Mouse (Mus musculus) embryonic stem cell, embryonic (primary cell): ENCODE data around the gene Sash1.

ENCODE experiments used
- CTCF ChIA-PET, 4 experiments: fragments of 300-600 bp in 2 of 4; fragments of 350-600 bp in 2 of 4; sonication (Branson Sonifier 250); formaldehyde crosslinking; loops; one replicate each; lab custom pipeline; 2022; ENCODE audit warnings: inconsistent platforms in 2 of 4; lab: Charles Lee
- POLR2A ChIA-PET, 4 experiments: fragments of 300-600 bp in 2 of 4; fragments of 350-600 bp in 2 of 4; sonication (Branson Sonifier 250); formaldehyde crosslinking; loops; one replicate each; lab custom pipeline; 2022; ENCODE audit warnings: antibody characterized with exemption in 4 of 4, inconsistent platforms in 1 of 4; lab: Charles Lee

The Sash1 gene

GRCm38 (mm10) chr10:8795336-8795735, 90.5 kb downstream of the Sash1 start:
- CTCF ChIA-PET, result interaction anchor here (0.6 to 1.9 kb wide), 10 partner anchors 11 to 53 kb away, joined by 3 to 6 read pairs (median 3); no protein-coding TSS in a partner anchor
- POLR2A ChIA-PET, result interaction anchor here in 2 of 4 experiments (1.6 to 2.1 kb wide), 3 partner anchors 10 to 91 kb away, joined by 5 to 9 read pairs (median 6); partner anchors contain the start of gene Sash1 (in 1 of the 2)

- POLR2A ChIA-PET, result no interaction called here
- CTCF ChIA-PET, result interaction anchor here in 2 of 4 experiments (0.6 to 1.1 kb wide), 3 partner anchors 9 to 291 kb away, joined by 3 to 4 read pairs (median 4); no protein-coding TSS in a partner anchor
These were observed 93.5 kb downstream of the Sash1 start for GRCm38 (mm10) chr10:8792412-8792811.

GRCm38 (mm10) chr10:8789096-8789495, 96.8 kb downstream of the Sash1 start:
- POLR2A ChIA-PET, result no interaction called here
- CTCF ChIA-PET, result no interaction called here

DNA sequence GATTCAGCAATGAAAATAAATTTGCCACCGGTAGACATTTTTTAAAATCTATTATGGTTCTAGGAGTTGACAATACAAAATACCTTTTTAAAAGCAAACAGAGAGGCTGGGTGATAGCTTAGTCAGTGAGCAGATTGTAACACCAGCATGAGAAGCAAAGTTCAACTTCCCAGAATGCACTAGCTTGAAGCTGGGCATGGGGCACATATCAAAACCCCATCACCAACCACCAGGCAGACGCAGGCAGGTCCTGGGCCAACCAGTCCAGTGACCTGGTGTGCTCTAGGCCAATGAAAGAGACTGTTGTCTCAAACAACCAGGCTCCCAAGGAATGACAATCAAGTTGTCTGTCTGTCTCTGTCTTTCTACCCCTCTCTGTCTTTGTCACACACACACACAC, 98.6 kb downstream of the Sash1 start:
- CTCF ChIA-PET, result interaction anchor here in 1 of 4 experiments (1.1 kb wide), 2 partner anchors 9 to 126 kb away, joined by 3 to 4 read pairs; no protein-coding TSS in a partner anchor
- POLR2A ChIA-PET, result interaction anchor here in 1 of 4 experiments (1.5 kb wide), 1 partner anchor 15 kb away, joined by 6 read pairs; no protein-coding TSS in a partner anchor

GRCm38 (mm10) chr10:8785451-8786145, 100.3 kb downstream of the Sash1 start:
- CTCF ChIA-PET, result interaction anchor here in 3 of 4 experiments (0.5 to 1.6 kb wide), 3 partner anchors 10 to 19 kb away, joined by 4 to 6 read pairs (median 4); no protein-coding TSS in a partner anchor
- POLR2A ChIA-PET, result interaction anchor here in 1 of 4 experiments (0.6 to 0.8 kb wide), 3 partner anchors 12 to 68 kb away, joined by 3 read pairs; no protein-coding TSS in a partner anchor

- ChIA-PET CTCF (interaction anchor here in 1 of 4 experiments (0.5 to 1.3 kb wide), 2 partner anchors 16 to 79 kb away, joined by 3 read pairs; no protein-coding TSS in a partner anchor), POLR2A (interaction anchor here in 2 of 4 experiments (0.6 to 1.9 kb wide), 4 partner anchors 17 to 682 kb away, joined by 3 to 8 read pairs (median 4); no protein-coding TSS in a partner anchor)
These were observed 103.9 kb downstream of the Sash1 start for GRCm38 (mm10) chr10:8781876-8782372.

GRCm38 (mm10) chr10:8779842-8780241, 106.0 kb downstream of the Sash1 start:
- ChIA-PET POLR2A (interaction anchor here in 1 of 4 experiments (0.6 kb wide), 1 partner anchor 421 kb away, joined by 4 read pairs; no protein-coding TSS in a partner anchor), CTCF (no interaction called here)

DNA sequence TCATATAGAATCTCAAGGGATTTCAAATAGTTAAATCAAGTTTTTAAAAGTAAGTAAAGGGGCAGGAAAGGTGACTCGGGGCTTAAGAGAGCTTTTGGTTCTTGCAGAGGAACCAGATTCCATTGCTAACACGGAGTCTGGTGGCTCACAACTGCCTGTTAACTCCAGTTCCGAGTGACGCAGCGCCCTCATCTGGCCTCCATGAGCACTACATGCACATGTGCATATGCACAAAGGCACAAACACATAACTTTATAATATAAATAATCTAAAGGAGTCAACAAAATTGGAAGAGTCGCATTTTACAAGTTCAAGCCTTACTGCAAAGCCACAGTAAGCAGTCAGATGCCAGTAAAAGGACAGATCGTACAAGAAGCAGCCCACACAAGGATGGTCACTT, 107.0 kb downstream of the Sash1 start:
- ChIA-PET POLR2A (interaction anchor here in 1 of 4 experiments (1.0 kb wide), 1 partner anchor 13 kb away, joined by 3 read pairs; no protein-coding TSS in a partner anchor), CTCF (interaction anchor here in 2 of 4 experiments (0.6 to 0.9 kb wide), 3 partner anchors 9 to 13 kb away, joined by 3 read pairs; no protein-coding TSS in a partner anchor)

GRCm38 (mm10) chr10:8777552-8778253, 108.2 kb downstream of the Sash1 start:
- POLR2A ChIA-PET, result interaction anchor here in 1 of 4 experiments (0.5 to 1.0 kb wide), 2 partner anchors 12 to 84 kb away, joined by 3 to 4 read pairs; no protein-coding TSS in a partner anchor
- CTCF ChIA-PET, result interaction anchor here in 3 of 4 experiments (0.6 to 0.9 kb wide), 5 partner anchors 10 to 1062 kb away, joined by 3 to 4 read pairs (median 3); no protein-coding TSS in a partner anchor

DNA sequence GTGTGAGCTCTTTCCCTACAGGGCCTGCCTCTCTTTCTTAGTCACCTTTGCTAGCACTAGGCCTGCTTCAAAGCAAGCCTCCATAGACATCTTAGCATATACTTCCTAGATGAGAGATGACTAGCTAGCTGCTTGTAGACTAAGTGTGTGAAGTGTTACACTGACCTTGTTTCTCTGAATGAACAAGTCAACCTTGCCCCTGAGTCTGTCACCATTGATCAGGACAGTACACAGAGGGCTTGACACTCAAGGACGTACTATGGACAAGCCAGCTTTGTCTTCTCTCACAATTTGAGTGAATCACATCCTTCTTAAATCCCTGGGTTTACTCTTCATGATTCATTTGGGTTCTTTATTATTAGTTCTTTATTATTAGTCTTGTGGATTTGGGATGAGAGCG, 109.1 kb downstream of the Sash1 start:
- CTCF ChIA-PET, result no interaction called here
- POLR2A ChIA-PET, result interaction anchor here in 1 of 4 experiments (0.9 kb wide), 1 partner anchor 15 kb away, joined by 3 read pairs; no protein-coding TSS in a partner anchor

- ChIA-PET CTCF (interaction anchor here (0.5 to 1.7 kb wide), 11 partner anchors 9 to 315 kb away, joined by 3 to 12 read pairs (median 4); no protein-coding TSS in a partner anchor), POLR2A (interaction anchor here in 3 of 4 experiments (0.6 to 1.4 kb wide), 5 partner anchors 14 to 111 kb away, joined by 3 to 4 read pairs (median 3); no protein-coding TSS in a partner anchor)
These were observed 110.1 kb downstream of the Sash1 start for GRCm38 (mm10) chr10:8775794-8776193.

- ChIA-PET POLR2A (interaction anchor here in 1 of 4 experiments (1.3 kb wide), 1 partner anchor 8 kb away, joined by 6 read pairs; no protein-coding TSS in a partner anchor), CTCF (interaction anchor here in 2 of 4 experiments (0.6 to 1.3 kb wide), 2 partner anchors 15 to 468 kb away, joined by 3 read pairs; no protein-coding TSS in a partner anchor)
These were observed 113.2 kb downstream of the Sash1 start for GRCm38 (mm10) chr10:8772464-8773209.

GRCm38 (mm10) chr10:8770931-8771653, 114.8 kb downstream of the Sash1 start:
- POLR2A ChIA-PET, result interaction anchor here in 1 of 4 experiments (1.3 kb wide), 1 partner anchor 72 kb away, joined by 3 read pairs; no protein-coding TSS in a partner anchor
- CTCF ChIA-PET, result no interaction called here

- CTCF ChIA-PET, result interaction anchor here in 1 of 4 experiments (1.3 kb wide), 1 partner anchor 10 kb away, joined by 3 read pairs; no protein-coding TSS in a partner anchor
- POLR2A ChIA-PET, result no interaction called here
These were observed 117.2 kb downstream of the Sash1 start for GRCm38 (mm10) chr10:8768654-8769053.

- POLR2A ChIA-PET, result interaction anchor here in 2 of 4 experiments (0.6 to 0.8 kb wide), 2 partner anchors 78 to 119 kb away, joined by 3 to 4 read pairs; partner anchors contain the start of gene Sash1 (in 1 of the 2)
- CTCF ChIA-PET, result interaction anchor here (0.6 to 1.6 kb wide), 5 partner anchors 10 to 907 kb away, joined by 3 to 6 read pairs (median 3); no protein-coding TSS in a partner anchor
These were observed 118.5 kb downstream of the Sash1 start for GRCm38 (mm10) chr10:8767381-8767780.

- CTCF ChIA-PET, result interaction anchor here (0.5 to 2.2 kb wide), 18 partner anchors 9 to 345 kb away, joined by 3 to 12 read pairs (median 4); no protein-coding TSS in a partner anchor
These were observed 119.8 kb downstream of the Sash1 start for GRCm38 (mm10) chr10:8765922-8766522.

More at GRCm38 (mm10) chr10:8765922-8766522, 119.8 kb downstream of the Sash1 start:
- POLR2A ChIA-PET, result interaction anchor here in 1 of 4 experiments (1.0 to 1.4 kb wide), 4 partner anchors 9 to 24 kb away, joined by 3 to 4 read pairs (median 3); no protein-coding TSS in a partner anchor
